Mouse (Mus musculus): ENCODE data around the gene Rmnd5b. TPM values are rescaled to one million over a fixed set of nuclear protein-coding genes. Genes with fewer than 3 reads are reported as not detected.

Gene Rmnd5b
- polyA plus RNA-seq, 1 experiment from 2014 or later: 16.0 TPM

DNA sequence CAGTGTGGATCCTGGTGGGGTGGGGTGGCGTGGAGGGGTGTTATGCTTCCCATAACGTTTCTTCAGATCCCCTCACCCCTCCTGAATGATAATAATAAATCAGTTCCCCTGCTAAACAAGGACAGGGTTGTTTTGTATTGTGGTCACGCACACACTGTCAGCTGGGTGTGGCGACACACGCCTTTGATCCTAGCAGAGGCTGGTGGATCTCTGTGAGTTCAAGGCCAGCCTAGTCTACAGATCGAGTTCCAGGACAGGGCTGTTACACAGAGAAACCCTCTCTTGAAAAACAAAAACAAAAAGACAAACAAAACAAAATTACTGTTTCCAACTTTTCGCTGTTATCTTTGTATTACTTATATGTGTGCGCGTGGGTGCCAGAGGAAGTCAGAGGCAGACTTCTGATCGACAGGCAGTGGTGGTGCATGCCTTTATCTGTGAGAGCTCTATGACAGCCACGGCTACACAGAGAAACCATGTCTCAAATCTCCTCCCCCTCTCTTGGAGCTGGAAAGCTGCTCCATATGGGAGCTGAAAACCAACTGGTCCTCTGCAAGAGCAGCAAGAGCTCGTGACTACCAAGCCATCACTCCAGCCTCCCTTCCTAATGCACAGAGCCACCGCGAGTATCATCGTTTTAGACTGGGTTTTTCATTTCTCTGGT is 5.9 kb downstream of the Rmnd5b start:
- TF ChIP-seq CTCF (IDR thresholded peaks at IDR 0.05; ENCODE audit: low read depth) (no peak), EP300 (IDR thresholded peaks at IDR 0.05; ENCODE audit: low read depth) (no peak)
- Histone ChIP-seq H3K4me1 (ENCODE audit: insufficient read depth) (no peaks in the 10 kb centered on the region; the same call in none of the 2 replicates), H3K9ac (replicated peaks) (no peak overlapping the region), H3K36me3 (replicated peaks; ENCODE audit: insufficient read depth, low read length) (peaks cover 43% of the 10 kb centered on the region), H3K27me3 (ENCODE audit: insufficient read depth, low read length) (no peaks in the 10 kb centered on the region), H3K27ac (ENCODE audit: low read depth) (no peak overlapping the region), H3K4me2 (ENCODE audit: low read depth, low read length) (no peak overlapping the region), H3K4me3 (ENCODE audit: low read depth, low read length) (no peak overlapping the region), H3K9me3 (ENCODE audit: low read length) (no peaks in the 10 kb centered on the region)
- DNase-seq (no peak), ATAC-seq (no peak)
- WGBS (ENCODE audit: insufficient replicate concordance): 60% methylated on average over 15 of the region's 15 CpGs

DNA sequence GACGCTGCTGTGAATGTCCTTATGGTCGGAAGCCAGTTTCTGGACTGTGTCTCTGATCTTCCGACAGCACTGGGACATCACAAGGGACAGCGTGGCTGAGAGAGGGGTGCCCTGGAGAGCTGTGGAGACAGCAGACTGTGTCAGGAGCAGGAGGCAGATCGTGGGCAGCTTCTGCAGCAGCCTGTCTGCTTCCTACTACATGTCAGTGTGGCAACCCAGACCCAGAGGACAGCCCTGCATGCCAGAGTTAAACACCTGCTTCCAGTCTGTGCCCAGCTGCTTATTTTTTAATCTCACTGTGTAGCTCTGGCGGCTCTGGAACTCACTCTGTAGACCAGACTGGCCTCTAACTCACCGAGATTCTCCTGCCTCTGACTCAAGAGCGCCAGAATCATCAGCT is 7.8 kb downstream of the Rmnd5b start:
- Histone ChIP-seq H3K9ac (replicated peaks) (no peak overlapping the region), H3K27ac (ENCODE audit: low read depth) (no peak overlapping the region), H3K36me3 (replicated peaks; ENCODE audit: insufficient read depth, low read length) (peaks cover 61% of the 10 kb centered on the region), H3K4me3 (ENCODE audit: low read depth, low read length) (no peak overlapping the region), H3K4me2 (ENCODE audit: low read depth, low read length) (no peak overlapping the region), H3K9me3 (ENCODE audit: low read length) (no peaks in the 10 kb centered on the region), H3K27me3 (ENCODE audit: insufficient read depth, low read length) (no peaks in the 10 kb centered on the region), H3K4me1 (ENCODE audit: insufficient read depth) (no peaks in the 10 kb centered on the region; the same call in 1 of the 2 replicates)
- DNase-seq (no peak), ATAC-seq (no peak)
- TF ChIP-seq CTCF (IDR thresholded peaks at IDR 0.05; ENCODE audit: low read depth) (no peak), EP300 (IDR thresholded peaks at IDR 0.05; ENCODE audit: low read depth) (no peak)
- WGBS (ENCODE audit: insufficient replicate concordance): 90% methylated on average over 8 of the region's 8 CpGs

DNA sequence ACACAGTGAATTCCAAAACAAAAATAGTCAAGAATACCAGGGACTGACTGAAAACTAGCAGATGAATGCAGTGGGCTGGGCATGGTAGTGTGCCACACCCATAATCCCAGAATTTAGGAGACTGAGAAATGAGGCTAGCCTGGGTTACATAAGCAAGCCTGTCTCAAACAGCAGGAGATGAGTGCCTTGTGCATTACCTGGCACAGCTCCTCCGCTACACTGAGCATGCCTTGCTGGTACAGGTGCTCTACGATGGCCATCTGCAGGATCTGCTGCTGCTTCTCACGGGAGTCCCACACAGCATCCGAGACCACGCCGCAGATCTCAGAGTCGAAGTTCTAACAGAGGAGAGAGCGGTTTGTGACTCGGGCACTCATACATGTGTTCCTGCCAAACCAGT is 8.3 kb downstream of the Rmnd5b start:
- H3K9ac ChIP-seq (replicated peaks): no peak overlapping the region
- TF ChIP-seq CTCF (IDR thresholded peaks at IDR 0.05; ENCODE audit: low read depth): no peak
- TF ChIP-seq EP300 (IDR thresholded peaks at IDR 0.05; ENCODE audit: low read depth): no peak
- H3K4me2 ChIP-seq (ENCODE audit: low read depth, low read length): no peak overlapping the region
- no peaks in the 10 kb centered on the region; the same call in 1 of the 2 replicates for H3K4me1 ChIP-seq (ENCODE audit: insufficient read depth)
- H3K27me3 ChIP-seq (ENCODE audit: insufficient read depth, low read length): no peaks in the 10 kb centered on the region
- WGBS (ENCODE audit: insufficient replicate concordance): 87% methylated on average over 9 of the region's 9 CpGs
- DNase-seq (no peak), ATAC-seq (no peak)
- H3K27ac ChIP-seq (ENCODE audit: low read depth): no peak overlapping the region
- H3K9me3 ChIP-seq (ENCODE audit: low read length): no peaks in the 10 kb centered on the region
- peaks cover 62% of the 10 kb centered on the region for H3K36me3 ChIP-seq (replicated peaks; ENCODE audit: insufficient read depth, low read length)
- no peak overlapping the region for H3K4me3 ChIP-seq (ENCODE audit: low read depth, low read length)

DNA sequence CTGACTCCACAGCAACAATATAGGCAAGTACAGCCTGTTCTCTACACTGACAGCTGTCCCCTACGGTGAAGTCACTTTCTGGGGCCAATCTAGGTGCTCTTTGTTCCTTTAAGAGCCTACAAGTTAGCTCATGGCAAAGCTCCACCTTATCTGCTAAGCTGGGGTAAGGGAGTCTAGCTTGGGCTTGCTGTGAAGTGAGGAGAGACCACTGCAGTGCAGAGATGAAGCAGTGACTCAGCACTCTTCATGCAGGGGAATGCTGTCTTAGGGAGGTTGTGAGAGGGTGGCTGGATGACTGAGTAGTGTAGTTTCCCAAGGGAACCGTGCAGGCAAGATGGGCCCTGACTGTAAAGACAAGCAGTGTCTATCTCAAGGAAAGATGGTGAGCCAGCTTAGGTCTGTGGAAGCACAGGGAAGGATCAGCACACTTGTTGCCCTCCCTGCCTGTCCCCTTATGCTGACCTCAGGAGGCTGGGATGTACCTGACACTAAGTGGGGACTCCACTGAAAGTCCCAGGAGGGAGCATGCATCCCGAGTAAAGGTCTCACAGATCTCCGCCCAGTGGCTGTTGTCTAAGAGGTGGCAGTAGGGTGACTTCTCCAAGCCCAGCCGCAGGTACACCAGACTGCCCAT is 10.4 kb downstream of the Rmnd5b start:
- DNase-seq (no peak), ATAC-seq (peak; percentile 44; the same call in 1 of the 2 replicates)
- Histone ChIP-seq H3K4me3 (ENCODE audit: low read depth, low read length) (no peak overlapping the region), H3K4me1 (ENCODE audit: insufficient read depth) (peaks cover 7% of the 10 kb centered on the region; the same call in 1 of the 2 replicates), H3K27me3 (ENCODE audit: insufficient read depth, low read length) (no peaks in the 10 kb centered on the region), H3K9me3 (ENCODE audit: low read length) (no peaks in the 10 kb centered on the region), H3K27ac (ENCODE audit: low read depth) (no peak overlapping the region), H3K36me3 (replicated peaks; ENCODE audit: insufficient read depth, low read length) (peaks cover 63% of the 10 kb centered on the region), H3K4me2 (ENCODE audit: low read depth, low read length) (no peak overlapping the region), H3K9ac (replicated peaks) (no peak overlapping the region)
- no peak for TF ChIP-seq CTCF (IDR thresholded peaks at IDR 0.05; ENCODE audit: low read depth)
- TF ChIP-seq EP300 (IDR thresholded peaks at IDR 0.05; ENCODE audit: low read depth): no peak
- 71% methylated on average over 5 of the region's 5 CpGs for WGBS (ENCODE audit: insufficient replicate concordance)

DNA sequence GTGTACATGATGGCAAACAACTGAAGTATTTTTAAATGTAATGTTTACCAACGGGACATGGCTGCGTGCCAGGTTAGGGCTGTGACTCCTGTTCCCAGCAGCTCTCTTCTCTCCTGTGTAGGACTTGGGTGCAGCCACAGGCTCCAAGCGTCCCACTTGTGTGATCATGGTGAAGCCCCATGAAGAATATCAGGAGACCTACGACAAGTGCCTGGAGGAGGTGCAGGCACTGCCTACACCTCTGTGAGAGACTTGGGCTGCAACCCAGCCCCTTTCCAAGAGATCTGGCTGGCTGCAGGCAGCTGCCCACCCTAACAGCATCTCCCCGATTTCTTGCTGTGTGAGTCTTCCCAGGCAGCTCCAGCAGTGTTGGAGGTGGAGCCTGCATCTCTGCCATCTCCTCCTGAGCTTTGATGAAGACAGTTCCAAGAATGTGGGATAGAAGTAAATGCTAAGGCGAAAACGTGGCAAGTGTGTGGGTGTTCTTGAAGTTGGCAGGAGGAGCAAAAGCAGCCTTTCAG is 12.7 kb downstream of the Rmnd5b start:
- no peaks in the 10 kb centered on the region for H3K27me3 ChIP-seq (ENCODE audit: insufficient read depth, low read length)
- DNase-seq (no peak), ATAC-seq (no peak)
- H3K9ac ChIP-seq (replicated peaks): no peak overlapping the region
- TF ChIP-seq CTCF (IDR thresholded peaks at IDR 0.05; ENCODE audit: low read depth) (no peak), EP300 (IDR thresholded peaks at IDR 0.05; ENCODE audit: low read depth) (no peak)
- H3K4me1 ChIP-seq (ENCODE audit: insufficient read depth): peaks cover 11% of the 10 kb centered on the region; the same call in 1 of the 2 replicates
- no peak overlapping the region for H3K4me2 ChIP-seq (ENCODE audit: low read depth, low read length)
- H3K36me3 ChIP-seq (replicated peaks; ENCODE audit: insufficient read depth, low read length): peaks cover 54% of the 10 kb centered on the region
- no peak overlapping the region for H3K4me3 ChIP-seq (ENCODE audit: low read depth, low read length)
- no peaks in the 10 kb centered on the region for H3K9me3 ChIP-seq (ENCODE audit: low read length)
- WGBS (ENCODE audit: insufficient replicate concordance): 83% methylated on average over 7 of the region's 7 CpGs
- no peak overlapping the region for H3K27ac ChIP-seq (ENCODE audit: low read depth)

DNA sequence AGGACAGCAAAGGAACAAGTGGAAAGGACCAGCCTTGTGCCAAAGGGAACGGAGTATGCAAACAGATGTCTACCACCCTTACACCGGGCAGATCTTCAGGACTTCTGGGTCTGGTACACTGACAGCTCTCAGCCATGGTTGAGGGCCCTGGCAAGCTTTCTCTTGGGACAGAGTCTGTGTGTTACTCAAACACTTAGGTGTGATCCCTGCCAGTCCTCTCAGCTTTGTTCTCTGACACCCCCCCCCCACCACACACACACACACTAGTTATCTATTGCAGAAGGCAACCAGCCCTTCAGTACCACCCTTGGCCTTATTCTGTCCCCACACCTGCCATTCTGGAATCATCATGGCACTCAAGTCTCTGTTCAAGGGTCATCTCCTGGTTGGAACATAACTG is 13.9 kb downstream of the Rmnd5b start:
- H3K4me3 ChIP-seq (ENCODE audit: low read depth, low read length): no peak overlapping the region
- peaks cover 11% of the 10 kb centered on the region; the same call in 1 of the 2 replicates for H3K4me1 ChIP-seq (ENCODE audit: insufficient read depth)
- H3K27me3 ChIP-seq (ENCODE audit: insufficient read depth, low read length): no peaks in the 10 kb centered on the region
- no peaks in the 10 kb centered on the region for H3K9me3 ChIP-seq (ENCODE audit: low read length)
- no peak overlapping the region for H3K4me2 ChIP-seq (ENCODE audit: low read depth, low read length)
- no peak for TF ChIP-seq EP300 (IDR thresholded peaks at IDR 0.05; ENCODE audit: low read depth)
- no peak for TF ChIP-seq CTCF (IDR thresholded peaks at IDR 0.05; ENCODE audit: low read depth)
- H3K36me3 ChIP-seq (replicated peaks; ENCODE audit: insufficient read depth, low read length): peaks cover 43% of the 10 kb centered on the region
- DNase-seq: no peak
- H3K9ac ChIP-seq (replicated peaks): no peak overlapping the region
- H3K27ac ChIP-seq (ENCODE audit: low read depth): no peak overlapping the region
- no peak for ATAC-seq
- WGBS (ENCODE audit: insufficient replicate concordance): 85% methylated on average over 2 of the region's 2 CpGs
